8 mouse cellular contexts compared by ENCODE assay signal in genomic region chr8:121949222-121949800, GRCm38 (mm10). TPM values are rescaled to one million over a fixed set of nuclear protein-coding genes. Genes with fewer than 3 reads are reported as not detected.
DNase-seq lines count a peak whose midpoint lies in the region; ATAC-seq and TF ChIP-seq lines count a peak whose summit lies in the region.

Banp (plus strand) TSS chr8:121949750.

- no peaks in the 10 kb centered on the region for H3K36me3 ChIP-seq in neural tube, embryonic 11.5 days (ENCODE audit: control insufficient read depth, insufficient read depth, low read length)
- H3K36me3 ChIP-seq in heart, embryonic 15.5 days, result 0 out of 2 replicates have a peak, but pooled peaks cover 4% of the 10 kb centered on the region
- H3K36me3 ChIP-seq in limb, embryonic 10.5 days, result peaks cover 19% of the 10 kb centered on the region

- TF ChIP-seq POLR2A in olfactory bulb, adult 2 months (IDR thresholded peaks at IDR 0.05; ENCODE audit: insufficient read depth, low read depth, low read length), result no peak

- peak within 1 kb of the TSS; percentile 94 for H3K4me3 ChIP-seq in neural tube, embryonic 11.5 days (ENCODE audit: low read depth, low read length)
- peak within 1 kb of the TSS; percentile 81 for H3K4me3 ChIP-seq in heart, embryonic 15.5 days
- peak within 1 kb of the TSS; percentile 97 for H3K4me3 ChIP-seq in limb, embryonic 10.5 days
- peak within 1 kb of the TSS; percentile 56 for H3K4me3 ChIP-seq in olfactory bulb, adult 2 months (ENCODE audit: insufficient read depth, low read depth, low read length)

- H3K4me1 ChIP-seq in neural tube, embryonic 11.5 days (ENCODE audit: control insufficient read depth, insufficient read depth, low read length), result peaks cover 21% of the 10 kb centered on the region
- H3K4me1 ChIP-seq in heart, embryonic 15.5 days (replicated peaks), result peaks cover 44% of the 10 kb centered on the region
- H3K4me1 ChIP-seq in limb, embryonic 10.5 days, result peaks cover 48% of the 10 kb centered on the region
- peaks cover 27% of the 10 kb centered on the region for H3K4me1 ChIP-seq in olfactory bulb, adult 2 months (ENCODE audit: control insufficient read depth, insufficient read depth, low read length)

- no peaks in the 10 kb centered on the region for H3K27me3 ChIP-seq in neural tube, embryonic 11.5 days (ENCODE audit: control insufficient read depth, insufficient read depth, low read length)
- no peaks in the 10 kb centered on the region for H3K27me3 ChIP-seq in heart, embryonic 15.5 days
- no peaks in the 10 kb centered on the region for H3K27me3 ChIP-seq in limb, embryonic 10.5 days (ENCODE audit: low read depth, poor library complexity, severe bottlenecking)

- peak; percentile 74 for DNase-seq in cerebellum, adult 11-12 months
- DNase-seq in cerebellum, adult 9-10 months, result no peak
- no peak for DNase-seq in neural tube, embryonic 11.5 days (ENCODE audit: low spot score)
- no peak for DNase-seq in neural tube, embryonic 10.5 days (ENCODE audit: extremely low spot score, low spot score)
- DNase-seq in limb, embryonic 10.5 days (ENCODE audit: low spot score), result no peak
- DNase-seq in cerebellum, adult 8-10 months, result no peak

- no peak for TF ChIP-seq CTCF in olfactory bulb, adult 2 months (IDR thresholded peaks at IDR 0.05; ENCODE audit: insufficient read depth, low read depth, low read length)

- peak within 1 kb of the TSS; percentile 89 for H3K4me2 ChIP-seq in neural tube, embryonic 11.5 days (ENCODE audit: low read depth)
- peak within 1 kb of the TSS; percentile 85 for H3K4me2 ChIP-seq in heart, embryonic 15.5 days

- ATAC-seq in neural tube, embryonic 11.5 days (ENCODE audit: insufficient read depth, low FRiP score, low TSS enrichment), result no peak
- ATAC-seq in heart, embryonic 15.5 days (replicated peaks; ENCODE audit: insufficient number of reproducible peaks, insufficient read depth, low FRiP score, low read depth), result no peak

- 67% methylated on average over 6 of the region's 6 CpGs for WGBS in neural tube, embryonic 11.5 days
- 61% methylated on average over 6 of the region's 6 CpGs for WGBS in heart, embryonic 15.5 days
- 63% methylated on average over 6 of the region's 6 CpGs for WGBS in limb, embryonic 10.5 days
- 45% methylated on average over 6 of the region's 6 CpGs for WGBS in olfactory bulb, adult 2 months

- H3K9me3 ChIP-seq in neural tube, embryonic 11.5 days (ENCODE audit: control insufficient read depth, low read length), result no peaks in the 10 kb centered on the region
- H3K9me3 ChIP-seq in heart, embryonic 15.5 days (replicated peaks), result no peaks in the 10 kb centered on the region
- no peaks in the 10 kb centered on the region for H3K9me3 ChIP-seq in limb, embryonic 10.5 days (replicated peaks)

- H3K27ac ChIP-seq in neural tube, embryonic 11.5 days (ENCODE audit: low read depth, low read length), result peak within 1 kb of the TSS; percentile 95
- H3K27ac ChIP-seq in heart, embryonic 15.5 days, result peak within 1 kb of the TSS; percentile 98
- H3K27ac ChIP-seq in limb, embryonic 10.5 days, result peak within 1 kb of the TSS; percentile 92
- H3K27ac ChIP-seq in olfactory bulb, adult 2 months (ENCODE audit: insufficient read depth, low read depth, low read length), result peak within 1 kb of the TSS; percentile 100

- peak within 1 kb of the TSS; percentile 98 for H3K9ac ChIP-seq in neural tube, embryonic 11.5 days (ENCODE audit: low read length)
- H3K9ac ChIP-seq in heart, embryonic 15.5 days, result peak within 1 kb of the TSS; percentile 99

RNA-seq across cellular contexts. Expression of gene Banp, which starts in this region (rescaled TPM):
- 60.6 and 61.4 TPM in 2 replicates for polyA plus RNA-seq in neural tube, embryonic 11.5 days (2014; fragmentation: Nextera tagmentation; extraction: Ambion mirVana)
- polyA plus RNA-seq in heart, embryonic 15.5 days (2015; fragmentation: Nextera tagmentation; extraction: Ambion mirVana), result 25.3 and 29.2 TPM in 2 replicates
- polyA plus RNA-seq in limb, embryonic 10.5 days (2016; fragmentation: Nextera tagmentation; extraction: Ambion mirVana), result 55.4 and 60.0 TPM in 2 replicates
- polyA plus RNA-seq in olfactory bulb, adult 2 months (2012; ENCODE audit: insufficient read depth, insufficient read length, low replicate concordance, missing spikeins), result not detected in 2 replicates

Comparison
In these comparisons a context has a peak if more than half of its experiments do, and no peak if none do; other contexts are left out.
1. RNA of gene Banp (polyA plus RNA-seq): 60.6 to 61.4 TPM in neural tube, embryonic 11.5 days, 55.4 to 60.0 TPM in limb, embryonic 10.5 days and 25.3 to 29.2 TPM in heart, embryonic 15.5 days; not detected in olfactory bulb, adult 2 months; every median in the first group is over 10 times any median in the second.
2. Peak in every context shown above with its lines, with median percentiles within 50 percentile points of each other: H3K27ac ChIP-seq and H3K4me3 ChIP-seq.